Mouse (Mus musculus) adrenal gland, adult (tissue): ENCODE data around the gene Armc6.
A peak's percentile ranks its signal among the peaks of the same experiment; 100 is the strongest.

ENCODE experiments used
- DNase-seq, 2 experiments: peaks; one replicate each; pipeline ENCODE4 v3.0.0; 2022 to 2023; ENCODE audit warnings: low spot score in 1 of 2; ENCODE audit not compliant: inconsistent age in 2 of 2

Armc6 gene

GRCm38 (mm10) chr8:70200098-70200681 lies 34.1 kb downstream of the Armc6 start:
- peak in 1 of 2 experiments; percentile 77 for DNase-seq

- no peak for DNase-seq
Observed at GRCm38 (mm10) chr8:70197603-70198002, 36.7 kb downstream of the Armc6 start.

GRCm38 (mm10) chr8:70195762-70196161 lies 38.5 kb downstream of the Armc6 start:
- no peak for DNase-seq

- DNase-seq: peak in 1 of 2 experiments; percentile 76
Observed at GRCm38 (mm10) chr8:70194191-70194590, 40.1 kb downstream of the Armc6 start.

- DNase-seq: no peak
Observed at GRCm38 (mm10) chr8:70193238-70193637, 41.0 kb downstream of the Armc6 start.

- no peak for DNase-seq
Observed at GRCm38 (mm10) chr8:70188707-70189106, 45.6 kb downstream of the Armc6 start.

GRCm38 (mm10) chr8:70183194-70183593 lies 51.1 kb downstream of the Armc6 start:
- peak in 1 of 2 experiments; percentile 74 for DNase-seq

GRCm38 (mm10) chr8:70181903-70182252 lies 52.4 kb downstream of the Armc6 start:
- no peak for DNase-seq

GRCm38 (mm10) chr8:70181212-70181902 lies 52.9 kb downstream of the Armc6 start:
- no peak for DNase-seq

- no peak for DNase-seq
Observed at GRCm38 (mm10) chr8:70179082-70179481, 55.2 kb downstream of the Armc6 start.

- no peak for DNase-seq
Observed at GRCm38 (mm10) chr8:70178231-70178630, 56.0 kb downstream of the Armc6 start.

- no peak for DNase-seq
Observed at GRCm38 (mm10) chr8:70174079-70174478, 60.2 kb downstream of the Armc6 start.

GRCm38 (mm10) chr8:70173320-70173719 lies 60.9 kb downstream of the Armc6 start:
- no peak for DNase-seq

- DNase-seq: peak; percentile 94 to 97
Observed at GRCm38 (mm10) chr8:70172043-70172681, 62.1 kb downstream of the Armc6 start, which contains the start of gene Tmem161a. TSS of gene Tmem161a (plus strand) at chr8:70172356.

GRCm38 (mm10) chr8:70171240-70171639 lies 63.0 kb downstream of the Armc6 start:
- DNase-seq: no peak

- DNase-seq: no peak
Observed at GRCm38 (mm10) chr8:70170748-70171147, 63.5 kb downstream of the Armc6 start.
